Comparison of ENCODE assay signal across 12 mouse cellular contexts in genomic region chr4:119118659-119119077, GRCm38 (mm10). TPM values are rescaled to one million over a fixed set of nuclear protein-coding genes. Genes with fewer than 3 reads are reported as not detected.
A peak's percentile ranks its signal among the peaks of the same experiment; 100 is the strongest.
DNase-seq lines count a peak whose midpoint lies in the region; ATAC-seq and TF ChIP-seq lines count a peak whose summit lies in the region.
"Had no signal": no experiment of that assay in that cellular context is flagged by ENCODE, and none has a peak within 500 bp of the region (broad histone marks: within the 10 kb centered on the region; RNA-seq: fewer than 3 reads in every experiment).

No protein-coding gene starts in this region.

- no peaks in the 10 kb centered on the region; the same call in none of the 2 replicates for H3K4me1 ChIP-seq in lung, embryonic 14.5 days (ENCODE audit: insufficient read depth)

- no peak overlapping the region for H3K27ac ChIP-seq in lung, embryonic 14.5 days (ENCODE audit: low read depth)
- H3K27ac ChIP-seq: neural tube, embryonic 12.5 days had no signal

- ATAC-seq in lung, embryonic 14.5 days (ENCODE audit: insufficient read depth) = no peak
- ATAC-seq: hindbrain, embryonic 16.5 days had no signal

- peaks cover 36% of the 10 kb centered on the region for H3K36me3 ChIP-seq in lung, embryonic 14.5 days (ENCODE audit: insufficient read depth)
- H3K36me3 ChIP-seq in splenic B cell, adult 2 months (ENCODE audit: control insufficient read depth, insufficient read depth, low read length, poor library complexity, severe bottlenecking) = no peaks in the 10 kb centered on the region; the same call in none of the 2 replicates

- no peak overlapping the region for H3K4me3 ChIP-seq in lung, embryonic 14.5 days (ENCODE audit: low read depth, low read length)
- H3K4me3 ChIP-seq: neural tube, embryonic 12.5 days had no signal

- H3K9ac ChIP-seq in lung, embryonic 14.5 days = no peak overlapping the region
- H3K9ac ChIP-seq: neural tube, embryonic 12.5 days had no signal

- DNase-seq in embryo, embryonic 10 days (ENCODE audit: low spot score) = peak; percentile 5
- DNase-seq in embryo, embryonic 11 days = no peak
- peak; percentile 19 for DNase-seq in lung, embryonic 14.5 days
- no peak for DNase-seq in lung, postnatal 4 days
- peak; percentile 37 for DNase-seq in liver
- peak; percentile 63 for DNase-seq in splenic B cell, adult 2 months (ENCODE audit: low read depth, low spot score)
- DNase-seq in thymus, postnatal 0 days (ENCODE audit: low spot score) = no peak
- DNase-seq in testis, postnatal 14 days (ENCODE audit: low spot score) = no peak
- DNase-seq: cerebellum, adult 11 months; lung, postnatal 14 days had no signal

- no peaks in the 10 kb centered on the region for H3K27me3 ChIP-seq in lung, embryonic 14.5 days (ENCODE audit: insufficient read depth, low read length)
- no peaks in the 10 kb centered on the region for H3K27me3 ChIP-seq in splenic B cell, adult 2 months (ENCODE audit: control insufficient read depth, insufficient read depth, low read length, poor library complexity, severe bottlenecking)
- H3K27me3 ChIP-seq: neural tube, embryonic 12.5 days had no signal

- no peak overlapping the region for H3K4me2 ChIP-seq in lung, embryonic 14.5 days
- H3K4me2 ChIP-seq: neural tube, embryonic 12.5 days had no signal

- WGBS in lung, embryonic 14.5 days = 37% methylated on average over 4 of the region's 4 CpGs

- TF ChIP-seq CTCF in lung, embryonic 14.5 days (IDR thresholded peaks at IDR 0.05; ENCODE audit: low read depth) = no peak

- H3K9me3 ChIP-seq in lung, embryonic 14.5 days (ENCODE audit: low read depth, low read length) = no peaks in the 10 kb centered on the region
- H3K9me3 ChIP-seq: neural tube, embryonic 12.5 days had no signal

RNA-seq across cellular contexts. Expression of gene Slc2a1, which starts 10.2 kb away (rescaled TPM):
- 70.7 and 83.1 TPM in 2 replicates for polyA plus RNA-seq in lung, embryonic 14.5 days (2014; fragmentation: Nextera tagmentation; extraction: Ambion mirVana)
- 19.9 and 21.4 TPM in 2 replicates for polyA plus RNA-seq in thymus, postnatal 0 days (2015; fragmentation: Nextera tagmentation; extraction: Ambion mirVana)

RNA-seq across cellular contexts. Expression of gene Zfp691, which starts 55.3 kb away (rescaled TPM):
- polyA plus RNA-seq in lung, embryonic 14.5 days (2014; fragmentation: Nextera tagmentation; extraction: Ambion mirVana) = 6.8 and 7.7 TPM in 2 replicates
- 3.6 and 7.2 TPM in 2 replicates for polyA plus RNA-seq in thymus, postnatal 0 days (2015; fragmentation: Nextera tagmentation; extraction: Ambion mirVana)

Comparison
In these comparisons a context has a peak if more than half of its experiments do, and no peak if none do; other contexts are left out.
1. DNase-seq: peak in embryo, embryonic 10 days (single experiment), lung, embryonic 14.5 days (single experiment), liver (single experiment) and splenic B cell, adult 2 months (single experiment); none in embryo, embryonic 11 days (single experiment), lung, postnatal 4 days (0 of 2), thymus, postnatal 0 days (single experiment) and testis, postnatal 14 days (single experiment).